Mouse (Mus musculus): Measurements from ENCODE around the gene Srgap2.
A peak's percentile ranks its signal among the peaks of the same experiment; 100 is the strongest.

The Srgap2 gene

DNA sequence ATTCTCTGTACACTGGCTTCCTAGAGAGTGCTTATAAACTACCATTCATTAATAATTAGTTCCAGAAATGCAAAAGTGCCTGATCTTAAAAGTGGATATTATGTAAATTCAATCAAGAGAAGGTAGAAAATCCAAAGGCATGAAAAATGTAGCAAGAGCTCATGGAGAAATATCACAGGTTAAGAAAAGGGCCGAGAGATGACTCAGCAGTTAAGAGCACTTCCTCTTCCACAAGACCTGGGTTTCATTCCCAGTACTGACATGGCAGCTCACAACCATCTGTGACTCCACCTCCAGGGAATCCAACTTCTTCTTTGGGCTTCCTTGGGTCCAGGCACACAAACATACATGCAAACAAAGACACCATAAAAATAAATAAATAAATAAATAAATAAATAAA lies 56.6 kb downstream of the Srgap2 start:
- DNase-seq = no peak

DNA sequence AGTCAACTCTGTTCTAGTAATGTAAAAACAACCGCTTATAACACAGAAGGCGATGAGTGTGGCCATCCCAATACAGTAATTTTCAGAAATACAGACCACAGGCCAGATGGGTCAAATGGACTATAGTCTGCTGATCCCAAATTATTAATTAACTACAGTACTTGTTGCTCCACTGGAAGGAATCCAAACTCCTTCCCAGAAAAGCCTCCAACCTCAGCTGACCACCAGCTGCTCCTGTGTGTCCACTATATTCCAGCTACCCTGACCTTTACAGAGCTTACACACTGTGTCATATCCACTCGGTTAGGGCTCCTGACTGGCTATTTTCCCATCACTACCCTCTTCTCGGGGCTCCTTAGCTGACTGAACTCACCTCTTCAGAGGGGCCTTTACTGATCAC lies 61.3 kb downstream of the Srgap2 start:
- no peak for DNase-seq

DNA sequence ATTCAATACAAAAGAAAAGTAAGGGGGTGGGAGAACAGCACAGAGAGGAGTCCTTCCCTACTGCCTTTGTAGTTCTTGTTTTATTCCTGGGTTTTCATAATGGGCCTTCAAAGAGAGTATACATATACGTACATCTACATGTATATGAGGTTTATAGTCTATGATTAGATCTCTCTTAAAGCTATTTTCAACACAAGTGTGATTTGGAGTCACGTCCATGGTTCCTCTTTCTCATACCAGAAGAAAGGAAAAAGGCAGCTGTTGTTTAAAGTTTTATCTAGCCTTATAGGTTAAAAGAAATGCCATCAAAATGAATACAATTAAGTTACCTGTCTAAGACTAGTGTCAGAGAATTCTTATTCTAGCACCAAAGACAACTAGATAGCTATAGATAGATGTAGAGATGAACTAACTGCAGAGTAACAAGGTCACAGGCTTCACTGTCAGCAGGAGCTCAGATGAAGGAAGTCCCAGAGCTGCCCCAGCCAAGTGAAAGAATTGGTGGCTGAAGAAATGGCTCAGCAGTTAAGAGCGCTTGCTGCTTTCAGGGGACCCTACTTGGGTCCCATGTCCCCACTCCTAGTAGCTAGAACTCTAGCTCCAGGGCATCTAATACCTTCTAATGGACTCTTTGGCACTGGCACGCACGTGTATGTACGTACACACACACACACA lies 63.1 kb downstream of the Srgap2 start:
- no peak for DNase-seq

DNA sequence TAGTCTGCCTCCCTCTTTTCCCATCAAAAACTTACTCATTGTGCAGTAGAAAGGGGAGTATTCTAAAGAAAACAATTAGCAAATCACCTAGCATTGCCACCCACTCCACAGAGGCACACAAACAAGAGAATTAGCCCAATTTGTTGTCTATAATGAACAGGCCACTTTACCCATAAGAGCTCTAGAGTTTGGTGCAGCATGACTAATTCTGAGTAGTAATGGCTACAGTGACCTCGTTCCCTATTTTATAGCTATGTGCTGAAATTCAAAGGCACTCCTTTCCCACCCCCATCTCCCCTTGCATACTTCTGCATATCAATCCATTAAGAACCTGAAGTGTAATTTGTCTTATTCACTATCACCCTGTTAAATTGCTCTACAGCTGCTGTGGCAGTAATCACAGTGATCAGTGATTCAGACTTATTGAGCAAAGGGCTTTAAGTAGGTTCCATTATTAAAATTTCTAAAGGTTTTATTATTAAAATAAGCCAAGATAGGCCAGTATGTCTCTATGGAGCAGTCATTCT lies 64.5 kb downstream of the Srgap2 start:
- no peak for DNase-seq

DNA sequence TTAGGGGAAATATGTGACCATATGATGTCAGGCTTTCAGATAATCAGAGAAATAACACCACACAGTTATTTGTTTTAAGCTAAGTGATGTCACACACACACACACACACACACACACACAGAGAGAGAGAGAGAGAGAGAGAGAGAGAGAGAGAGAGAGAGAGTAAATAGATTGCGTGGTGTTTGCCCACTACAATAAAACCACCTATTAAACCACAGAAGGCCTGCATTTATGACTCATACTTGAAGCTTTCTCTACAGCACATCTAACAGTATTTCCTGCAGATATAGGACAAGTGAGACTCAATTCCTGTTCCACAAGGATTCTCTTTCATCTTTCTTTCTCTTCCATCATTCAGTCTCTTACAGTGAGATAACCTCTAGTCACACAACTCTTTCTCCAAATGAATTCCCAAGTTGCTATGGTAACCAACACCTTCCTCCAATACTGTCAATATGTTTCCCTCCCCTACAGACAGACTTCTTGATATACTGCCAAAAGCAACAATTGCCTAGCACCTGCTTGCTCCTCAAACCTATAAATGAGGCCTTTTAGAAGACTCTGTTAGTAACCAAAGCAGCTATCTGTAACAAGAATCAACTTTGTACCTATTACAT lies 66.1 kb downstream of the Srgap2 start:
- peak in 1 of 2 experiments; percentile 25 for DNase-seq

DNA sequence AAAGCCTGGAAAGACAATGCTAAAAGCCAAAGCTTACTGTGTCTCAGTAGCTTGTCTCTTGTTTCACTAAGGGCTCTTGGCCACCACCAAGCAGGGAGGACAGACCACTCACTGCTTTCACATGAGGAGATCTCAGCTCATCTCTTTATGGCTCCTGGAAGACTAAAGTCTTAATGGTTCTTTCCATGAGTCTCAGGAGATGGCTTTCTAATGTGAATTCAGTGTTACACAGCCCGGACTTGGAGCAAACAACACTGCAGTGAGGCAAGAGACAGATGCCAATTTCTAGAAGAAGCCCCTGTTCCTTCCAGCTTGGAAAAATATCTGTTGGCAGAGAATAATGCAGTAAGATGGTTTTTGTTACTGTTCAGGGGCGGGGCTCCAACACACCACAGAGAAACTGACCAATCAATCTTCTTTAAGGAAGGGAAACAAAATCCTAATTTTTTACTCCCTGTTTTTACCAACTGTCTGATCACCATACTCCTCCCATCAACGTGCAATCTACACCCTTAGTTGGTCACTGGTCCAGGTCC lies 71.7 kb downstream of the Srgap2 start:
- DNase-seq = no peak

DNA sequence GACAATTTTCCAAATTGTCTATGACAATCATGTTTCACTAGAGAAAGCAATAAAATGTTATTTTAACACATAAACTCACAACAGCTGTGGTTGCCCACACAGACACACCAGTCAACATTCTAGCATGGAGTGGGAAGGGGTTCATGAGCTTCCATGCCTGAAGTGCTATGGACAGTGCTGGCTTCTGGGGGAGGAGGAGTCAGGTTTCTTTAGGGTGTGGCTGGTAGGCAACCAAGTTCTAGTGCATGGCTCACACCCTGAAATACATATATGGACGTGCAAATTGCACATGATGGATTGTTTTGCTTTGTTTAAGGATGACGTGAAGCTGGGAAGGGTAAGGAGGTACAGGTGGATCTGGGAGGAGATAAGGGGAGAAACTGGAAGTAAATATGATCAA lies 72.8 kb downstream of the Srgap2 start:
- no peak for DNase-seq

DNA sequence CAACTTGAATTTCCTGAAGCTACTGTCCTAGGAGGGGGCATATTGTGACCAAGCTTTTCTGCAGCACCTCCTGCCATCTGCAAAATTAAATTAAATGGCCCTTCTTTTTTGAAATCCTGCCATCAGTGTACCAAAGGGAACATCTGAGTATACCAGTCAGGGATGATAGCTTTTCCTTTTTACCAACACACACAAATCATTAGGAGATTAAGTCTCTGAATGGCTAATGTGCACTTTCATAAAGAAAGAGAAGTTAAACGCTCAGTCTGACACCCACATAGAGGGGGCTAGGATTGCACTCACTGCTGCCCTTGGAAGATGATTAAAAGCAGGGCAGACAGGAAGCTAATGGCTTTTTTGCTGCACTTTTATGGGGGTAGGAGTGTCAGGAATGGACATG lies 73.8 kb downstream of the Srgap2 start:
- no peak for DNase-seq

DNA sequence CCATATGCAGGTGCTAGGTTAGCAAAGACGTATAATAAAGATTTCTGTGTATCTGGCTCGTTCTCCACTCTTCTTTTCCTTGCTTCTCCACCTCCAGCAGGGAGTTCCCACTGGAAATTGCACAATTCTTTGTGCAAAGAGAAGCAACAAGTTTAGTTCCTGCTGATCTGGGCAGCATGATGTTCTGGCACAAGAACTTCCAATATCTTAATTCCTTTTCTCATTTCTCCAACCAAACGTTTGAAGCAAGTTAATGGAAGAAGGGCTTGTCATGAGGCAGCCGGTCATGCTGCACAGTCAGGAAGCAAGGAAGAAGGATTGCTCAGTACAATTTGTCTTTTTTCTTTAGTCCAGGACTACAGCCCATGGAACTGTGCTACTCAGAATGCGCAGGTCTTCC lies 78.8 kb downstream of the Srgap2 start:
- DNase-seq = no peak

DNA sequence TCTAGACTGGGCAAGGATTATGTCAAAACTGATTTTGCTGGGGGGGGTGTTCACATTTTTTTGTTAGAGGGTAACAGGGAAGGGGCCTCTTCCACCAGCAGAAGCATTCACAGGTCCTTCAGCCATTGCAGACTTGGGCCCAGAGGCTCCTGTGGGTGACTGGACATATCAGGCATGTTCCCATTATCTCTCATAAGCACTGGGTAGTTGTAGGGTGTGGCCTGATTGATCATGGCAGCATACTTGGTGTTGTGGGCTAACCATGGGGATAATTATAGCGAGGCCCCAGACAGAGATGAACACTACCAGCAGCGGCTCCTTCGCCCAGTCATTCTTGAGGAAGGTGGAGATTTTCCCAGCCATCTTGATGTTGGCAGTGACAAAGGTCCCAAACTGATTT lies 79.8 kb downstream of the Srgap2 start:
- no peak for DNase-seq

DNA sequence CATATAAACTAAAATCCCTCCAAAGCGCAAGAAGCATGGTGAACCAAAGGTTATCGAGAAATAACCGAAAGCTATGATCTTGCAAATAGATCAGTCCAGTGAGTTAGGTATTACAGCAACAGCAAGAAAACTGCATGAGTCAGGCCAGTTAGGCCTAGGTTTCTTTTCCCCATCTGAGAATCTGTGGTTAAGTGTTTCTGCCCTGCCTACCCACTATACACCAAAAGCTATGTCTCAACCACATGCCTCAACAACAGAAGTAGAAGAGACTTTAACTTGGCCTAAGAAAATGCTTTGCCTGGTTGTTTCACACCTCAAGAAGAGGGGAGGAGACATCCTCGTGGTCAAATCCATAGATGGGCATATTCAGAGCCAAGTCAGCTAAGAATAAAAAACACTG lies 80.6 kb downstream of the Srgap2 start:
- DNase-seq = no peak

DNA sequence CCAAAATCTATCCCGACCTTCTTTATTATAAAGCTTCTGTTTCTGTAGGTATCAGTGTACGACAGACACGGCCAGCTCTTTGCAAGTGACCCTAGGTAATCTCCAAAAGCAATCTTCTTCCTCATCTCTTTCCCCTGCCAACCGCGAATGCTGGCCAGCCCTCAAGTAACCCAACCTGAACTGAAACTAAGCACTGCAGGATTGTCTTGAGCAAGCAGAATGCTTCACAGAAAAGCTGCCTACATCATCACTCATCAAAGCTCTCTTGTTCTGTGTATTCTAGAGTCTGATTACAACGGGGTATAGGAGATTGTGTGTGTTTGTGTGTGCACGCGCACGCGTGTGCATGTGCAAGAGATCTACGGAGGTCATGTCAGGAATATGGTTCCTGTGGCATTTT lies 88.6 kb downstream of the Srgap2 start:
- DNase-seq = no peak

DNA sequence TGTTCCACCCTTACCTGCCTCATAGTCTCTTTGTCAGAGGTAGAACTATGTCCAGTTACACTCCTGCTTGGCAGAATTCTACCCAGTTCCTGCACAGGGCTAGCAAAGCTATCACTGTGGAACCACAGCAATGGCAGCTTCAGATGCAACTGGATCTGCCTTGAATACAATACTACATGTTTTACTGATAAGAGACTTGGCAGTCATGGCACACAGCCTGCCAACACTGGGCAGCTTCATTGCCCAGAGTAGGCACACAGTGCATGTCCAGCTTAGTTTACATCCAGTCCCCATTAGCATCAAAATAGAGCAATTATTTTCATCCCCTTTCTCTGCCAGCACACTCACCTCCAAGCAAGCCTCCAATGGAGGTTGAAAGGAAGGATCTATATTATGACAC lies 89.2 kb downstream of the Srgap2 start:
- DNase-seq = peak in 1 of 2 experiments; percentile 32

DNA sequence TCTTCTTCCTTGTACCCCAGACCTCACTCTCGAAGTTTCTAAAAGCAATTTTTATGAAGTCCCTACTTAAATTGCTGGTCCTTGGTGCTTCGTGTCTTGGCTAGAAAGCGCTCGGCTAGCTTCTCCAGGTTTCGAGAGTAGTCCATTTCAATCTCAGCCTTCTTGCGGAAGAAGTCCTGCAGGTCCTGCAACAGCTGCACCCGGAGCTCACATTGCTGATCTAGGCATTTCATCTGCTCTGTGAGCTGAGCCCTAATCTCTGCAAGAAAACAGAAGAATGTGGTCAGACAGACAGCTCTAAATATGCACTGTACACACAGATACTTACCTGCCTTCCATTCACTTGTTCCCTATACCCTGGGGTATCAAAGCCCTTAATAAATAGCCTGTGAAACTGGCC lies 90.5 kb downstream of the Srgap2 start:
- DNase-seq = no peak

DNA sequence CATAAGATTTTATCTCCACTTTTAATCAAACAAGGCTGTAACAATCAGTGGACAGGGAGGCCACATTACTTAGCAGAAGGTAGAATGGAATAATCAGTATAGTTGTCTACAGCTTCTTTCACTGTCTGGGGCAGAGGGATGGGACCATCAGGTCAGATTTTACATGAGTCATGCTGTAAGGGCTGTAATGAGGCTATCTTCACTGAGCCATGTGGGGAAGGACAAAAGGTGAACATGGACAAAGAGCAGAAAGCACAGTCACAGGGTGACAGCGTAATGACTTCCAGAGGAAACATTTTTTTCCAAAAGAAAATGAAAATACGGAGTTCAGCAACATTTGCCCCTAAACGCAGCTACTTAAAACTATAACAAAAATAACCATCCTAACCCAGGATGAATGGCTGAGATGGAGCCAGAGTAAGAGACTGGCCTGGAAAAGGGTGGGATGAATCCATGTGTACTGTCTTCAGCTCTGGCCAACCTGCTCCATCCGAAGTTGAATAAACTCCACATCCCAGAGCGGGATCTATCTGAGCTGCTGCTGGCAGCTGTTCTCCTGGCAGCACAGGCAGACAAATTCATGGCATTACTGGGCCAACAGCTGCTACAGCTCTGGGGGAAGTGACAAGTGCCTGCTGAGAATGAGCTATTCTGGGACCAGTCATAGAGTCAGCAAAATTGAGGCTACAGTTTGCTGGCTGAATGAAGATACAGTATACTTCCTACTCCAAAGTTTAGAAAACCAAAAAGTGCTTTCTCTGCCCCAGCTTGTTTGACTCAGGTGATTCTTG lies 95.5 kb downstream of the Srgap2 start:
- DNase-seq = peak in 1 of 2 experiments; percentile 31

DNA sequence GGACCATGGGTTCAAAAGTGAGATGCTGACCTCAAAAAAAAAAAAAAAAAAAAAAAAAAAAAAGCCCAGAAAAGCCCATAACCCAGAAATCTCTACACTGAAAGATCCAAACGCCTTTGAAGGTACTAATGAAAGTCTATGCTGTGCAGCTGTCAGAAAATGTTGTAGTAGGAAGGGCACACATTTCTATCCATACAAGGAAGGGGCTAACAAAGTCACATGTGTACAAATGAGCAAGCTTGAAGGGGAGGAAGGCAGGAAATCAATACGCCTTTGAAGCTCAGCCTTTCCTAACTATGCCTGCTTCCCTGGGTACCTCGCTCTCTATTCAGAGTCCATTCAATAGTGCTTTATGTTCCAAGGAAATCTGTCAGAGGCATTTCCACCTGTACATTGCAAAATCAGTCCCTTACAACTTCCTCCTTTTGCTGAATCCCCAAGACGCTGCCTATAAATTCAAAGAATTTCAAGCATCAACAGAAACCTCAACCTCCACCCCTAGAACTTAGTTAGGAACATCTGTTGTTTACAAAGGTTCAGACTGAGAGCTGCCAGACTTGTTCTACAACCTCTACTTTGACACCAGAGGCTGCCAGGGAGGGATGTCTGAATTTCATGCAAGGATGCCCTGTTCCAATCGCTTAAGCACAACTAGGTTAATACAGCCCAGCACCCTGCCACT lies 99.9 kb downstream of the Srgap2 start:
- peak; percentile 35 to 37 for DNase-seq

DNA sequence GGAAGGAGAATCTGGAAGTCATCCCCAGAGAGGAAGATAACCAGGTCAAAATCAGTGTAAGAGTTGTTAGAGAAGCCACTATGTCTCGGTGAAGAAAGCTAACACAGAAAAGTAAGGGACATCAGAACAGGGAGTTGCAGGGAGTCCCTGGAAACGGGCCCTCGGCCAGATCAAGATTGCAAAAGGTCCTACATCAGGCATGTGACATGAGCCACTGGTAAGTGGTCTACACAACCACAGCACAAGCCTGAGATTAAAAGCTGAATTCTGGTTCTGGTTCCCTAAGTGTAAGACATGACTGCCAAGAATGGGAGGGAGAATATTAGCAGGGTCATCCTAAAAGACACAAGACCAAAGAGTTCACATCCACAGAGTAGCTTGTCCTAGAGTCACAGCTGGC lies 104.1 kb downstream of the Srgap2 start:
- no peak for DNase-seq

DNA sequence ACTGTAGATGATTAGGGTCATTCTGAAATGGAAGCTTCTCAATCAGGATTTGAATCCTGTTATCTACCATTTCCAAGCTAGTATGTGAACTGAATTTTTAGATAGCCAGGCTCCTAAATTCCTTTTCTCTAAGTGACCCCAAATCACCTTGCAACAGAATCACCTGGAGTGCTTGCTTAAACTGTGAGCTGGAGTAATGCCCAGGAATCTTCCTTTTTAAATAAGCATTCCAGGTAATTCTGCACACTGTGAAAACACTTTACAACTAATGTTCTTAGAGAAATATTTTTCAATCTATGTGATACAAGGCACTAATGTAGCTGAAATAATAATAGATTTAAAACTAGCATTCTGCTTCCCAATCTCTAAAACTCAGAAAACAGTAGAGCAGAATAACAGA lies 106.0 kb downstream of the Srgap2 start:
- no peak for DNase-seq

DNA sequence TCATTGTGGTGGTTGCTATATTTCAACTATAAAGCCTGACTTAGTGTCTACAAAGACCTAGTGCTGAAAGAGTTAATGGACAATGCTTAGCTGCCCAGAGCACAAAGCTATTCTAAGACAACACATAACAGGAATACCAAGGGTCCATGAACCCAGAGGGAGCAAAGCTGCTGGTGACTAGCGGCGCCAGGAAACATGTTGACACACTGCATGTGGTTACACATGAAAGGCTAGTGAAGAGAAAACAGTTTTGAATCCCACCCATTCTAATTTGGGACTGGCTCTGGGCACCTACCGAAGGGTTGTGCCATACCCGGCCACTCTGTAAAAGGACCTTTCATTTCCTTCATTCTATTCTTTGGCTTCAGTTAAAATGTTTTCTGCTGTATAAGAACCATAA lies 106.5 kb downstream of the Srgap2 start:
- DNase-seq = no peak

DNA sequence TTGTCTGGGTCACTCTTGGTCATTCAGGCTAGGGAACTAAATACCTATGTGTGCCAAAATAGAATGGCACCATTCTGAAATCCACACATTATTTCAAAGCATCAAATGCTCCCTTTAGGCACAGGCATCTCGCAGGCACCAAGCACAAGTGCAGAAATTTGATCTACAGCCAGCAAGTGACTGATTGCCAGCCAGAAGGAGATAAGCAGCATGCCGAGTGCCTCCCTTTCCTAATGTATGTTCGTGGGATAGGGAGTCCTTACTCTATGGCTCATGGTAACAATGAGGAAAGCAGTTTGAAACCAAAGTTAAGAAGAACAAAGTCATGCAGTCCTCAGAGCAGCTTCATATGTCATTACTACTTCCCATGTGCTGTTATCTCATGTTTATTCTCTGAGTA lies 107.8 kb downstream of the Srgap2 start:
- peak; percentile 63 to 74 for DNase-seq

DNA sequence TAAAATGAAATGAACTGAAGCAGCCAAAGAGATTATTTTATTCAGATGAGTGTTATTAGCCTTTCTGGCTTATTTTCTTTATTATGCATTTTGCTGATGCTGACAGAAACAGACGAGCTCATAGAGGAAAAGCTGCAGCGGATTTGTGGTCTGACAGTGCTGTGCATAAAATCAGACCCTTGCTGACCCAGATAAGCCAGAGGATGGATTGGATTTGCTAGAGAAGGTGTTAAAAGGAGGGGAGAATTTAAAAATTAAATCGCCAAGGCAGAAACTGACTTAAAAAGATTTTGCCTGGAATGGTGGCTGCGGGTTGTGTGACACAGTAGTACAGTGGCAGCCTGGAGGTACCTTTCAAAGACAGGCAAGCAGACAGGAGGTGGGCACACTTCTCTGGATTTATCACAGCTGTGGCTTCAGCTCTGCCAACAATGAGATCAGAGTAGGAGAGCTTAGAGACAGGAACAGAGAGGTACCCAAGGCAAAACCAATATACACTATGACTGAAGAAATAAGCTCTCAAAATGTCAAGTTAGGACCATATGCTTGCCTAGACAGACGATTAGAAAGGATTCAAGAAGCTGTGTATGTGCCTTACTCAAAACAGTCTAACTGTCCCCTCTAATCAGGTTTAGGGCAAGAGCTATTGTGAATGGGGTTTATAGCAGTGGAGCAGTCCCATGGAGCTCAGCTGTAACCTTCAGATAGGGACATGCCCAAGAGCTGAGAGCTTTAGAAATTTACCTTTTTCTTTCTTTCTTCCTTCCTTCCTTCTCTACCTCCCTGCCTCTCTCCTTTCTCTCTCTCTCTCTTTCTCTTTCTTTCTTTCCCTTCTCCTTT lies 109.1 kb downstream of the Srgap2 start:
- peak; percentile 23 to 31 for DNase-seq
